Mouse (Mus musculus): Measurements from ENCODE around the gene Ceacam15.
A peak's percentile ranks its signal among the peaks of the same experiment; 100 is the strongest.

The Ceacam15 gene

DNA sequence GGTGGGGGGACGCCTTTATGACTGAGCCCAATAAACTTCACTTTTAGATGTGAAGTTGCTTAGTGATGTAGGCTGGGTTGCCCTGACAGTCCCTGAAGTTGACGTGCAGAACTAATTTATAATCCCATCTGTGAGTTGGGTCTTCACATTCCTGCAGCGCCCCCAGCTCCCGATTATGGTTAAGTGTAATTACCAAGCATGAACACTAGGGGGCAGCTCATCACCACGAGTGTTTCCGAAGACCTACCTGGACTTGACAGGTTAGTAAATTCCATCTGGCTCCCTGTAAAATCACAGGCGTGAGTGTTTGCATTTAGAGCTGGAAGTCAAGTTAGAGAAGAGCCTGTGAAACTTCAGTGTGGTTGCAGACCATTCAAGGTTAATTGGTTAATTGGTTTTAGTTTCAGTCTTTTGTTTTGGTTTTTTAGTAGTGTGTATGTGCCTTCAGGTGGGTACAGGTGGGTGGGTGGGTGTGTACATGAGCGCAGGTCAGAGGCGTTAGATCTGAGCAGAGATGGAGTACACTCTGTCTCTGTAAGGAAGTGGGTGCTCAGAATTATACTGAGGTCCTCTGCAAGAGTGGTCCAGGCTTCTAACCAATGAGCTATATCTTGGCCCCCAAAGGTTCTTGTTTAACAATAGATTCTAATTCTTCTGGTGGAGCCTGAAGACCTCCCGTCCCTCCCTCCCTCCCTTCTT, 45.8 kb downstream of the Ceacam15 start:
- DNase-seq (ENCODE audit: low spot score), result peak; percentile 58

DNA sequence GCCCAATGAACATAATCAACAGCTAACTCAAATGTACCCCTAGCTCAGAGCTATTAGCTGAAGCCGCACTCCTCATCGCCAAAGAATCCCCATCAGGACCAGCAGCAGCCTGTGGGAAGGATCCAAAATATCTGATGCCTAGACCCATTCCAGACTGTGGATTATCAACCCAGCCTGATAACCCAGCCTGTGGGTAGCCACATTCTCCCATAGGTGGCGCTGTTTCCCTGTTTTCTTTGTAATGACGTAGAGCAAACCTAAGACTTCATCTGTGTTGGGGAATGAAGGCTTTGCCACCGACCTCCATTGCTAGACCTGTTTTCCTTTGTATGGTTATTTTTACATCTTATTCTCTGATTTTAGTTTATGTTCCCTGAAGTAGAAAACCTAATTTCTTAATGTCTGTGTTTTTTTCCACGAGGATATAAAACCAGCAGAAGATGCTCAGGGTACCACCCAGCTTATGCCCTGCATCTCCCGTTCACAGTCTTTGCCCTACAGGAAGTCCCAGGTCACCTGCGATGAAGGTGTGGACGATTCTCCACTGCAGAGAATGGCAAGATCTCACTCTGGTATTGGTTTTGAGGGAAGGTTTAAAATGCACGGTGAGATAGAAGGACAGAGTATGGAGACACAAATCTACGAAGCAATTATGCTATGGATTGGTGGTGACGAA, 47.3 kb downstream of the Ceacam15 start:
- peak; percentile 80 for DNase-seq (ENCODE audit: low spot score)

DNA sequence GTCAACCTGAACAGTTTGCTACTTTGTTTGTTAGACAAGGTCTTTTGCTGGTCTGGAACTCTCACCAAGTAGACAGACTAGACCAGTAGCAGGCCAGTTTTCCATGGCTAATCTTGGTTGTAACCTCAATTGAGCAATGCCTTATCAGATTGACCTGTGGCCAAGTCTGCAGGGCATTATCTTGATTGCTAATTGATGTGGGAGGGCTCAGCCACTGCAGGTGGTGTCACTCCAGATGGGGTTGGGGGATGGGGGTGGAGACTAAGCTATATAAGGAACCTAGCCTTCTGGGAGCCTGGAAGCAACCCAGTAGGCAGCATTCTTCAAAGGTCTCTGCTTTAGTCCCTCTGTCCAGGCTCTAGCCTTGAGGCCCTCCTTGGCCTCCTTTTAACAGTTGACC, 51.8 kb downstream of the Ceacam15 start:
- no peak for DNase-seq (ENCODE audit: low spot score)

DNA sequence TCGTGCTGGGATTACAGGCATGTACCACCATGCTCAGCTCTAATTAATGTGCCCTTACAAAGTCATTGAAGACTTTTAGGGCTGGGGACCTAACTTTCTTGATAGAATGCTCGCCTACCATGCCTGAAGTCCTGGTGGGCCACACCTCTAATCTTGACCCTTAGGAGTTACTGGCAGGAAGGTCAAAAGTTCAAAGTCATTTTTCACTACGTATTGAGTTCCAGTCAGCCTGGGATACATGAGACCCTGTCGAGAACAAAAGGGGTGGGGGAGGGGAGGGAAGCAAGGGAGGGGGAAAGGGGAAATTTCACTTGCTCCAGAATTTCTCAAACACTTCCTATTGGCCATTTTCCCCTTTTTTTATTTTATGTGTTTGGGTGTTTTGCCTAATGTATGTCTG, 52.4 kb downstream of the Ceacam15 start:
- no peak for DNase-seq (ENCODE audit: low spot score)
